Mouse (Mus musculus) neural tube, postnatal 0 days (tissue): Measurements from ENCODE around the gene C1qtnf1. TPM values are rescaled to one million over a fixed set of nuclear protein-coding genes. Genes with fewer than 3 reads are reported as not detected.

ENCODE experiments used
- polyA plus RNA-seq: library from polyadenylated mRNA; unstranded; fragments of >200 nt; fragmentation: Nextera tagmentation; extraction: Ambion mirVana; gene quantifications from 2 replicates; pipeline ENCODE4 v1.2.1, GENCODE M21; 2015

C1qtnf1 gene
- polyA plus RNA-seq: 5.8 and 6.1 TPM in 2 replicates

GRCm38 (mm10) chr11:118427986-118428385, at the start of gene C1qtnf1:
Gene C1qtnf1 (plus strand): TSS chr11:118428203.

GRCm38 (mm10) chr11:118401760-118402280, 26.2 kb upstream of the C1qtnf1 start, which contains the start of gene Lgals3bp:
Gene Lgals3bp (minus strand): TSS chr11:118402092.

GRCm38 (mm10) chr11:118418834-118419504, 9.0 kb upstream of the C1qtnf1 start, which contains the start of gene Cant1:
Gene Cant1 (minus strand): TSS chr11:118419086.

GRCm38 (mm10) chr11:118476396-118477373, 48.7 kb downstream of the C1qtnf1 start, which contains the start of gene Engase:
Gene Engase (plus strand): TSS chr11:118476829.

Other genes starting within 250 kb of the C1qtnf1 start
- 18.4 and 20.7 TPM in 2 replicates for gene Cyth1, start 179.6 kb upstream of the C1qtnf1 start, polyA plus RNA-seq
- 11.9 and 16.4 TPM in 2 replicates for gene Usp36, start 138.0 kb upstream of the C1qtnf1 start, polyA plus RNA-seq
- 0.15 and 0.19 TPM in 2 replicates for gene Cep295nl, start 85.7 kb upstream of the C1qtnf1 start, polyA plus RNA-seq
- 138 and 139 TPM in 2 replicates for gene Timp2, start 72.5 kb upstream of the C1qtnf1 start, polyA plus RNA-seq
- 15.8 and 17.8 TPM in 2 replicates for gene Lgals3bp, start 26.1 kb upstream of the C1qtnf1 start, polyA plus RNA-seq
- 25.1 and 27.0 TPM in 2 replicates for gene Cant1, start 9.1 kb upstream of the C1qtnf1 start, polyA plus RNA-seq
- 7.1 and 8.0 TPM in 2 replicates for gene Engase, start 48.6 kb downstream of the C1qtnf1 start, polyA plus RNA-seq